Mouse (Mus musculus): Measurements from ENCODE around the gene Plagl1. TPM values are rescaled to one million over a fixed set of nuclear protein-coding genes. Genes with fewer than 3 reads are reported as not detected.

The Plagl1 gene
- polyA plus RNA-seq, 1 experiment from 2014 or later = 11.3 TPM

DNA sequence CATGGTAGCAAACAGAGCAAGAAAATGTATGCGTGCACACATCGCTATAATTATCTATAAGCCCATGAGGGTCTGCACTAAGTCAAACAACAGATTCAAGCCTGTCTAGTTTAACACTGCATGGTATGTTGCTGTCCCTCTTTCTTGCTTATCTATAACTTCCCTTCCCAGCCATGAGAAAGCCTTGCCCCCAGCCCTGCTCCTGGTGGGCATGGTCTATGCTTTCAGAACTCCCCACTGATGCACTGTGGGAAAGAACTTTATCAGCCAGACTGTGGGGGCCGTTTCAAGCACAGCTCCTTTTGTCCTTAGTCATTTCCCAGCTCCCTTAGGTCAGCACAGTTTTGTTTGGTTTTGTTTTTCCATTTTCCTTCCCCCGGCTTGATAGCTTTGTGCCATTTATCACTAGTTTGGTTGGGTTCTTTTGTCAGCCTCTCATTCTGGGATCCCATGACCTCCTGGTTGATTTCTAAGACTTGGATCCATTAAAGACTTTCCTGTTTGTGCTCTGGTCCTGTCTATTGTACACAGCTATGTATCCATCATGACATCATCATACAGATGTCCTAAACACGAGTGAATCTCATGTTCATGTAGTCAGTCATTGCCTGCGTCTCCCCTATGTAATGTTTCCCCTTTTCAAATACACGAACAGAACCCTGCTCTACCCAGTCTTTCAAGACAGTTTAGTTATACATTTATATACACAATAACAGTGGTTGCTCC, 16.7 kb downstream of the Plagl1 start:
- no peak overlapping the region for H3K27ac ChIP-seq (ENCODE audit: low read depth)
- DNase-seq = no peak
- H3K4me3 ChIP-seq (ENCODE audit: low read depth, low read length) = no peak overlapping the region
- TF ChIP-seq CTCF (IDR thresholded peaks at IDR 0.05; ENCODE audit: low read depth) (no peak), EP300 (IDR thresholded peaks at IDR 0.05; ENCODE audit: low read depth) (no peak)
- no peaks in the 10 kb centered on the region for H3K9me3 ChIP-seq (ENCODE audit: low read length)
- 0 out of 2 replicates have a peak, but pooled peaks have one; percentile 25 for ATAC-seq
- H3K27me3 ChIP-seq (ENCODE audit: insufficient read depth, low read length) = no peaks in the 10 kb centered on the region
- 46% methylated on average over 7 of the region's 7 CpGs for WGBS (ENCODE audit: insufficient replicate concordance)
- no peak overlapping the region for H3K4me2 ChIP-seq (ENCODE audit: low read depth, low read length)
- no peaks in the 10 kb centered on the region for H3K36me3 ChIP-seq (replicated peaks; ENCODE audit: insufficient read depth, low read length)
- no peak overlapping the region for H3K9ac ChIP-seq (replicated peaks)
- no peaks in the 10 kb centered on the region for H3K4me1 ChIP-seq (ENCODE audit: insufficient read depth)

- Histone ChIP-seq H3K36me3 (replicated peaks; ENCODE audit: insufficient read depth, low read length) (no peaks in the 10 kb centered on the region), H3K9me3 (ENCODE audit: low read length) (no peaks in the 10 kb centered on the region), H3K4me2 (ENCODE audit: low read depth, low read length) (no peak overlapping the region), H3K27me3 (ENCODE audit: insufficient read depth, low read length) (no peaks in the 10 kb centered on the region), H3K4me1 (ENCODE audit: insufficient read depth) (no peaks in the 10 kb centered on the region), H3K4me3 (ENCODE audit: low read depth, low read length) (no peak overlapping the region), H3K9ac (replicated peaks) (no peak overlapping the region), H3K27ac (ENCODE audit: low read depth) (no peak overlapping the region)
- no peak for TF ChIP-seq CTCF (IDR thresholded peaks at IDR 0.05; ENCODE audit: low read depth)
- no peak for TF ChIP-seq EP300 (IDR thresholded peaks at IDR 0.05; ENCODE audit: low read depth)
- ATAC-seq = no peak
- DNase-seq = no peak
- 79% methylated on average over 12 of the region's 12 CpGs for WGBS (ENCODE audit: insufficient replicate concordance)
Observed at GRCm38 (mm10) chr10:13082459-13082858, 22.2 kb downstream of the Plagl1 start.

GRCm38 (mm10) chr10:13090596-13091424, 30.5 kb downstream of the Plagl1 start:
- Histone ChIP-seq H3K4me3 (ENCODE audit: low read depth, low read length) (peak overlapping the region; percentile 47), H3K9ac (replicated peaks) (peak overlapping the region; percentile 44; the same call in 1 of the 2 replicates)

DNA sequence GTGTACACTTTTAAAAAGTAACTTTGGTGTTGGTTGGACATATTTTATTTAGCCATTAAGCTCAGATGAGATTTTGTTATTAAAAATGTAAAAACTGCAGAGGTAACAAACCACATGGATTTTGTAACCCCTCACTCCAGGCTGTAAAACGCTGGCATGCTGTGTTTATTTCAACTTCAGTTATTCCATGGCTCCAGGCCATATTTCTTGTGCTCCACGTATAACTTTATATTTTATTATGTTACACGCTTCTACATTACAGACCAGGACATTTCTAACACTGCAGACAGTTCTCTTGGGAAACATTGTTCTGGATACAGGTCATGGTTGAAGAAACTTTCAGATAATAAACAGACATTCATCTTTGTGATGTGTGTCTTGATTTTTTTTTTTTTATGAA, 32.7 kb downstream of the Plagl1 start:
- Histone ChIP-seq H3K27ac (ENCODE audit: low read depth) (no peak overlapping the region), H3K4me1 (ENCODE audit: insufficient read depth) (no peaks in the 10 kb centered on the region), H3K27me3 (ENCODE audit: insufficient read depth, low read length) (peaks cover 13% of the 10 kb centered on the region; the same call in 1 of the 2 replicates), H3K36me3 (replicated peaks; ENCODE audit: insufficient read depth, low read length) (no peaks in the 10 kb centered on the region), H3K9me3 (ENCODE audit: low read length) (peaks cover 2% of the 10 kb centered on the region; the same call in 1 of the 2 replicates), H3K4me3 (ENCODE audit: low read depth, low read length) (no peak overlapping the region), H3K9ac (replicated peaks) (no peak overlapping the region), H3K4me2 (ENCODE audit: low read depth, low read length) (no peak overlapping the region)
- no peak for TF ChIP-seq EP300 (IDR thresholded peaks at IDR 0.05; ENCODE audit: low read depth)
- TF ChIP-seq CTCF (IDR thresholded peaks at IDR 0.05; ENCODE audit: low read depth) = no peak
- no peak for DNase-seq
- WGBS (ENCODE audit: insufficient replicate concordance) = 67% methylated on average over 3 of the region's 3 CpGs
- ATAC-seq = no peak

More at GRCm38 (mm10) chr10:13090596-13091424, 30.5 kb downstream of the Plagl1 start:
- H3K27ac ChIP-seq (ENCODE audit: low read depth) = no peak overlapping the region
- no peaks in the 10 kb centered on the region for H3K4me1 ChIP-seq (ENCODE audit: insufficient read depth)
- H3K27me3 ChIP-seq (ENCODE audit: insufficient read depth, low read length) = peaks cover 13% of the 10 kb centered on the region; the same call in 1 of the 2 replicates
- DNase-seq = peak; percentile 62
- H3K36me3 ChIP-seq (replicated peaks; ENCODE audit: insufficient read depth, low read length) = no peaks in the 10 kb centered on the region
- H3K9me3 ChIP-seq (ENCODE audit: low read length) = peaks cover 2% of the 10 kb centered on the region; the same call in 1 of the 2 replicates
- H3K4me2 ChIP-seq (ENCODE audit: low read depth, low read length) = peak overlapping the region; percentile 69
- no peak for TF ChIP-seq CTCF (IDR thresholded peaks at IDR 0.05; ENCODE audit: low read depth)
- no peak for TF ChIP-seq EP300 (IDR thresholded peaks at IDR 0.05; ENCODE audit: low read depth)
- WGBS (ENCODE audit: insufficient replicate concordance) = 45% methylated on average over 65 of the region's 70 CpGs
- peak; percentile 68; the same call in 1 of the 2 replicates for ATAC-seq

DNA sequence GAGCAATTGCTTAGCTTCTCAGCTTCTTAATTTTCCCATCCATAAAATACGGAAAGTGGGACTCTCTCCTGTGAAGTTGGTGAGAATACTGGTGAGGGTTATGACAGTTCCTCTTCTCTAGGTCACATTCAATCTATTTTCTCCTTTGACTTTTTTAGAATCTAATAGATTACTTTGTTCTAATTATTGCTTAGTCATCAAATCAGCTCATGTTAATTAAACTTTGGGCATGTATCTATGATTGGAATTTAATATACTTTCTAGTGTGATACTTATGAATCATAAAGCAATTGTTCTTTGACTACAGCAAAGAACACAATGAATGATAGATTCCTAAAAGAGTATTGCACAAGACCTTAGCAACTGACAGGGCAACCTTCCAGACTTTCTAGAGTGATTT, 38.6 kb downstream of the Plagl1 start:
- ATAC-seq (no peak), DNase-seq (no peak)
- TF ChIP-seq CTCF (IDR thresholded peaks at IDR 0.05; ENCODE audit: low read depth) = no peak
- TF ChIP-seq EP300 (IDR thresholded peaks at IDR 0.05; ENCODE audit: low read depth) = no peak
- H3K4me1 ChIP-seq (ENCODE audit: insufficient read depth) = no peaks in the 10 kb centered on the region
- H3K4me3 ChIP-seq (ENCODE audit: low read depth, low read length) = no peak overlapping the region
- H3K27ac ChIP-seq (ENCODE audit: low read depth) = no peak overlapping the region
- no peak overlapping the region for H3K9ac ChIP-seq (replicated peaks)
- no peaks in the 10 kb centered on the region for H3K27me3 ChIP-seq (ENCODE audit: insufficient read depth, low read length)
- H3K9me3 ChIP-seq (ENCODE audit: low read length) = no peaks in the 10 kb centered on the region
- 80% methylated on average over 1 of the region's 1 CpGs for WGBS (ENCODE audit: insufficient replicate concordance)
- H3K4me2 ChIP-seq (ENCODE audit: low read depth, low read length) = no peak overlapping the region
- H3K36me3 ChIP-seq (replicated peaks; ENCODE audit: insufficient read depth, low read length) = no peaks in the 10 kb centered on the region

DNA sequence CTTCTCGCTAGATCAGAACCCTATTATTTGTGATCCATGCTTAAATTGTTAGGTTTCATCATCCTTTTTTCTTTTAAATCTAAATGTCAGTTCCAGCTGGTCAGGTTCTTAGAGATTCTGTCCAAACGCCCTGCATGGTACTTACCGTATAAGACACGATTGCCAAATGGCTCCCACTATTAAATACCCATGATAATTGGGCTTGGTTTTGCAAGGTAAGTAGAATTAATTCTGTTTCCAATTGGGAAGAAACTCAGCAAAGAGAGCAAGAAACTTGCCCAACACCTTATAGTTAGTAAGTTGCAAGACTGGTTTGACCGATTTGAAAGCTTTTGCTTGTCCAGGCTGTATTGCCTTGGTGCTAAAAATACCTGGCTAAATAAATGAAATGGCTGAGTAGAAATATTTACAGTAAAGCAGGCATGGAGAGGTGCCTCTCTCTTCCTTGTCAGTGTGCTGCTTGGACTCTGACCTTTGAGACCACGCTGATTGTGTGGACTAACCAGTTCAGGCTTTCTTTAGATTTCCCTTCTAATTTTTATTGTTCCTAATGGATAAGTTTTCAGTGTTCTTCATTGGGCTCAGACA, 39.9 kb downstream of the Plagl1 start:
- TF ChIP-seq CTCF (IDR thresholded peaks at IDR 0.05; ENCODE audit: low read depth) = no peak
- ATAC-seq (no peak), DNase-seq (no peak)
- Histone ChIP-seq H3K36me3 (replicated peaks; ENCODE audit: insufficient read depth, low read length) (no peaks in the 10 kb centered on the region), H3K27ac (ENCODE audit: low read depth) (no peak overlapping the region), H3K4me3 (ENCODE audit: low read depth, low read length) (no peak overlapping the region), H3K27me3 (ENCODE audit: insufficient read depth, low read length) (no peaks in the 10 kb centered on the region), H3K9me3 (ENCODE audit: low read length) (no peaks in the 10 kb centered on the region), H3K9ac (replicated peaks) (no peak overlapping the region), H3K4me1 (ENCODE audit: insufficient read depth) (no peaks in the 10 kb centered on the region), H3K4me2 (ENCODE audit: low read depth, low read length) (no peak overlapping the region)
- 69% methylated on average over 6 of the region's 6 CpGs for WGBS (ENCODE audit: insufficient replicate concordance)
